Mouse (Mus musculus) midbrain, embryonic 13.5 days (tissue): ENCODE results near the gene Sh3gl1. TPM values are rescaled to one million over a fixed set of nuclear protein-coding genes. Genes with fewer than 3 reads are reported as not detected.

Experiments used
- ATAC-seq: fragments of 200-750 bp; cut with Nextera tagmentation; 2 replicates; pipeline ENCODE4 v1.8.0; 2017; ENCODE audit warnings: mild to moderate bottlenecking, moderate TSS enrichment, moderate library complexity
- H3K27ac ChIP-seq: fragments of 300-500 bp; sonication (generic); 2 replicates; pipeline ENCODE4 v1.5.1; 2015; ENCODE audit warnings: inconsistent platforms, mild to moderate bottlenecking, moderate library complexity
- H3K27me3 ChIP-seq: fragments of 300-500 bp; sonication (generic); 2 replicates; pipeline ENCODE4 v1.6.1; 2015; ENCODE audit warnings: mild to moderate bottlenecking, inconsistent platforms
- H3K36me3 ChIP-seq: fragments of 300-500 bp; sonication (generic); 2 replicates; pipeline ENCODE4 v1.6.1; 2015; ENCODE audit warnings: mild to moderate bottlenecking, inconsistent platforms
- H3K4me1 ChIP-seq: fragments of 300-500 bp; sonication (generic); replicated peaks from 2 replicates; pipeline ENCODE4 v1.6.1; 2015; ENCODE audit warnings: inconsistent platforms
- H3K4me2 ChIP-seq: fragments of 300-500 bp; sonication (generic); replicated peaks from 2 replicates; pipeline ENCODE4 v1.6.1; 2015; ENCODE audit warnings: moderate library complexity, mild to moderate bottlenecking, inconsistent platforms
- H3K4me3 ChIP-seq: fragments of 300-500 bp; sonication (generic); replicated peaks from 2 replicates; pipeline ENCODE4 v1.5.1; 2015; ENCODE audit warnings: mild to moderate bottlenecking, inconsistent platforms
- H3K9ac ChIP-seq: fragments of 300-500 bp; sonication (generic); replicated peaks from 2 replicates; pipeline ENCODE4 v1.6.1; 2015; ENCODE audit warnings: mild to moderate bottlenecking, inconsistent platforms
- H3K9me3 ChIP-seq: fragments of 300-500 bp; sonication (generic); 2 replicates; pipeline ENCODE4 v1.6.1; 2016; ENCODE audit warnings: mild to moderate bottlenecking, inconsistent platforms
- WGBS: fragments of 180-500 bp; shearing (Covaris S2); methylation state at CpG from one replicate; pipeline ENCODE4 v1.1.7; 2015; 5-methylcytosine and 5-hydroxymethylcytosine counted together
- polyA plus RNA-seq: library from polyadenylated mRNA; unstranded; fragments of >200 nt; fragmentation: Nextera tagmentation; extraction: Ambion mirVana; gene quantifications from 2 replicates; pipeline ENCODE4 v1.2.1, GENCODE M21; 2015

Sh3gl1 gene
- polyA plus RNA-seq, 1 experiment from 2014 or later: 123 TPM

GRCm38 (mm10) chr17:56003000-56003399 lies 33.4 kb downstream of the Sh3gl1 start:
- ATAC-seq: no peak
- Histone ChIP-seq H3K36me3 (0 out of 2 replicates have a peak, but pooled peaks cover under 1% of the 10 kb centered on the region), H3K4me3 (no peak overlapping the region), H3K4me1 (peaks cover 13% of the 10 kb centered on the region), H3K4me2 (no peak overlapping the region), H3K27me3 (peaks cover 32% of the 10 kb centered on the region), H3K27ac (no peak overlapping the region), H3K9ac (no peak overlapping the region), H3K9me3 (no peaks in the 10 kb centered on the region)
- WGBS: 86% methylated on average over 3 of the region's 3 CpGs

- Histone ChIP-seq H3K9ac (no peak overlapping the region), H3K4me1 (0 out of 2 replicates have a peak, but pooled peaks cover 7% of the 10 kb centered on the region), H3K4me2 (no peak overlapping the region), H3K27ac (no peak overlapping the region), H3K4me3 (no peak overlapping the region), H3K9me3 (no peaks in the 10 kb centered on the region), H3K27me3 (peaks cover 28% of the 10 kb centered on the region), H3K36me3 (peaks cover 30% of the 10 kb centered on the region)
- ATAC-seq: peak; percentile 47
- WGBS: 8% methylated on average over 30 of the region's 30 CpGs
Measured at GRCm38 (mm10) chr17:55999794-56000499, 36.5 kb downstream of the Sh3gl1 start.

GRCm38 (mm10) chr17:55996007-55996406 lies 40.4 kb downstream of the Sh3gl1 start:
- H3K9ac ChIP-seq: no peak overlapping the region
- WGBS: 91% methylated on average over 15 of the region's 15 CpGs
- peaks cover 66% of the 10 kb centered on the region for H3K36me3 ChIP-seq
- no peak overlapping the region for H3K27ac ChIP-seq
- H3K4me1 ChIP-seq: 0 out of 2 replicates have a peak, but pooled peaks cover 7% of the 10 kb centered on the region
- H3K4me3 ChIP-seq: no peak overlapping the region
- H3K27me3 ChIP-seq: peaks cover 21% of the 10 kb centered on the region
- H3K9me3 ChIP-seq: no peaks in the 10 kb centered on the region
- no peak for ATAC-seq
- no peak overlapping the region for H3K4me2 ChIP-seq

GRCm38 (mm10) chr17:55990278-55990898 lies 46.0 kb downstream of the Sh3gl1 start:
- no peak overlapping the region for H3K27ac ChIP-seq
- peaks cover 57% of the 10 kb centered on the region for H3K36me3 ChIP-seq
- no peak overlapping the region for H3K9ac ChIP-seq
- no peak for ATAC-seq
- no peaks in the 10 kb centered on the region for H3K9me3 ChIP-seq
- H3K4me2 ChIP-seq: no peak overlapping the region
- H3K27me3 ChIP-seq: no peaks in the 10 kb centered on the region
- WGBS: 90% methylated on average over 8 of the region's 8 CpGs
- H3K4me3 ChIP-seq: no peak overlapping the region
- peaks cover 19% of the 10 kb centered on the region for H3K4me1 ChIP-seq

GRCm38 (mm10) chr17:55986030-55986961 lies 50.1 kb downstream of the Sh3gl1 start, which contains the start of gene Fsd1:
TSS of gene Fsd1 (plus strand) at chr17:55986509.
- no peaks in the 10 kb centered on the region for H3K9me3 ChIP-seq
- no peaks in the 10 kb centered on the region for H3K27me3 ChIP-seq
- peak; percentile 88 for ATAC-seq
- peaks cover 20% of the 10 kb centered on the region for H3K36me3 ChIP-seq
- 8% methylated on average over 35 of the region's 35 CpGs for WGBS
- H3K4me1 ChIP-seq: peaks cover 19% of the 10 kb centered on the region
- H3K4me2 ChIP-seq: peak within 1 kb of the TSS; percentile 88
- H3K9ac ChIP-seq: peak within 1 kb of the TSS; percentile 85
- H3K27ac ChIP-seq: peak within 1 kb of the TSS; percentile 64; the same call in 1 of the 2 replicates
- H3K4me3 ChIP-seq: peak within 1 kb of the TSS; percentile 72

- H3K4me1 ChIP-seq: peaks cover 21% of the 10 kb centered on the region
- peak overlapping the region; percentile 74 for H3K27ac ChIP-seq
- ATAC-seq: no peak
- H3K4me3 ChIP-seq: no peak overlapping the region
- no peaks in the 10 kb centered on the region for H3K9me3 ChIP-seq
- 72% methylated on average over 3 of the region's 3 CpGs for WGBS
- H3K9ac ChIP-seq: peak overlapping the region; percentile 46
- no peaks in the 10 kb centered on the region for H3K27me3 ChIP-seq
- no peak overlapping the region for H3K4me2 ChIP-seq
- H3K36me3 ChIP-seq: peaks cover 22% of the 10 kb centered on the region
Measured at GRCm38 (mm10) chr17:55977301-55977700, 59.1 kb downstream of the Sh3gl1 start.

- peaks cover 31% of the 10 kb centered on the region for H3K4me1 ChIP-seq
- peaks cover 22% of the 10 kb centered on the region for H3K36me3 ChIP-seq
- peak; percentile 83 for ATAC-seq
- no peaks in the 10 kb centered on the region for H3K9me3 ChIP-seq
- WGBS: 16% methylated on average over 13 of the region's 13 CpGs
- H3K27me3 ChIP-seq: no peaks in the 10 kb centered on the region
- no peak overlapping the region for H3K4me3 ChIP-seq
- H3K27ac ChIP-seq: peak overlapping the region; percentile 74
- 0 out of 2 replicates have a peak overlapping the region, but pooled peaks have one; percentile 13 for H3K4me2 ChIP-seq
- peak overlapping the region; percentile 46 for H3K9ac ChIP-seq
Measured at GRCm38 (mm10) chr17:55976255-55976862, 60.1 kb downstream of the Sh3gl1 start.

GRCm38 (mm10) chr17:55971453-55971852 lies 65.0 kb downstream of the Sh3gl1 start:
- Histone ChIP-seq H3K4me3 (peak overlapping the region; percentile 66), H3K36me3 (peaks cover 37% of the 10 kb centered on the region), H3K9ac (peak overlapping the region; percentile 88), H3K4me1 (peaks cover 61% of the 10 kb centered on the region), H3K4me2 (peak overlapping the region; percentile 84), H3K27ac (peak overlapping the region; percentile 95), H3K27me3 (no peaks in the 10 kb centered on the region), H3K9me3 (no peaks in the 10 kb centered on the region)
- no peak for ATAC-seq
- WGBS: 17% methylated on average over 22 of the region's 22 CpGs

- WGBS: 6% methylated on average over 55 of the region's 55 CpGs
- H3K9ac ChIP-seq: peak within 1 kb of the TSS; percentile 88
- peak within 1 kb of the TSS; percentile 66 for H3K4me3 ChIP-seq
- no peaks in the 10 kb centered on the region for H3K9me3 ChIP-seq
- H3K27ac ChIP-seq: peak within 1 kb of the TSS; percentile 95
- no peaks in the 10 kb centered on the region for H3K27me3 ChIP-seq
- peak within 1 kb of the TSS; percentile 84 for H3K4me2 ChIP-seq
- H3K36me3 ChIP-seq: peaks cover 44% of the 10 kb centered on the region
- peaks cover 55% of the 10 kb centered on the region for H3K4me1 ChIP-seq
- peak; percentile 62 for ATAC-seq
Measured at GRCm38 (mm10) chr17:55969966-55970891, 66.2 kb downstream of the Sh3gl1 start, which contains the start of gene Shd. TSS of gene Shd (plus strand) at chr17:55970467.

GRCm38 (mm10) chr17:55969560-55969959 lies 66.9 kb downstream of the Sh3gl1 start:
- no peaks in the 10 kb centered on the region for H3K27me3 ChIP-seq
- peak; percentile 78 for ATAC-seq
- peaks cover 50% of the 10 kb centered on the region for H3K36me3 ChIP-seq
- H3K27ac ChIP-seq: peak overlapping the region; percentile 95
- peak overlapping the region; percentile 66; the same call in 1 of the 2 replicates for H3K4me3 ChIP-seq
- WGBS: 20% methylated on average over 14 of the region's 14 CpGs
- peaks cover 55% of the 10 kb centered on the region for H3K4me1 ChIP-seq
- peak overlapping the region; percentile 84 for H3K4me2 ChIP-seq
- no peaks in the 10 kb centered on the region for H3K9me3 ChIP-seq
- peak overlapping the region; percentile 88; the same call in 1 of the 2 replicates for H3K9ac ChIP-seq
